Mouse (Mus musculus) stomach, embryonic 15.5 days (tissue): ENCODE data around the gene Hdac7. TPM values are rescaled to one million over a fixed set of nuclear protein-coding genes. Genes with fewer than 3 reads are reported as not detected.

Experiments used
- ATAC-seq: fragments of 200-750 bp; cut with Nextera tagmentation; 2 replicates; pipeline ENCODE4 v1.8.0; 2017; ENCODE audit warnings: low read depth, moderate number of reproducible peaks, moderate TSS enrichment; ENCODE audit not compliant: insufficient read depth, low FRiP score
- H3K27ac ChIP-seq: fragments of 300-500 bp; sonication (generic); 2 replicates; pipeline ENCODE4 v1.5.1; 2015; ENCODE audit warnings: mild to moderate bottlenecking, inconsistent platforms
- H3K27me3 ChIP-seq: fragments of 300-500 bp; sonication (generic); replicated peaks from 2 replicates; pipeline ENCODE4 v1.6.1; 2015; ENCODE audit warnings: inconsistent platforms
- H3K36me3 ChIP-seq: fragments of 300-500 bp; sonication (generic); 2 replicates; pipeline ENCODE4 v1.6.1; 2015; ENCODE audit warnings: inconsistent platforms
- H3K4me1 ChIP-seq: fragments of 300-500 bp; sonication (generic); 2 replicates; pipeline ENCODE4 v1.6.1; 2015; ENCODE audit warnings: inconsistent platforms
- H3K4me2 ChIP-seq: fragments of 300-500 bp; sonication (generic); 2 replicates; pipeline ENCODE4 v1.6.1; 2015; ENCODE audit warnings: mild to moderate bottlenecking, inconsistent platforms
- H3K4me3 ChIP-seq: fragments of 300-500 bp; sonication (generic); replicated peaks from 2 replicates; pipeline ENCODE4 v1.5.1; 2015; ENCODE audit warnings: inconsistent platforms
- H3K9ac ChIP-seq: fragments of 300-500 bp; sonication (generic); 2 replicates; pipeline ENCODE4 v1.6.1; 2015; ENCODE audit warnings: inconsistent platforms
- H3K9me3 ChIP-seq: fragments of 300-500 bp; sonication (generic); 2 replicates; pipeline ENCODE4 v1.6.1; 2016; ENCODE audit warnings: inconsistent platforms
- WGBS: fragments of 180-500 bp; shearing (Covaris S2); methylation state at CpG from one replicate; pipeline ENCODE4 v1.1.7; 2015; 5-methylcytosine and 5-hydroxymethylcytosine counted together
- polyA plus RNA-seq: library from polyadenylated mRNA; unstranded; fragments of >200 nt; fragmentation: Nextera tagmentation; extraction: Ambion mirVana; gene quantifications from 2 replicates; pipeline ENCODE4 v1.2.1, GENCODE M21; 2015

Hdac7 gene
- polyA plus RNA-seq, 1 experiment from 2014 or later, result 22.1 TPM

GRCm38 (mm10) chr15:97791126-97791700 lies 53.1 kb downstream of the Hdac7 start:
- no peak overlapping the region for H3K4me2 ChIP-seq
- H3K27me3 ChIP-seq, result no peaks in the 10 kb centered on the region
- H3K27ac ChIP-seq, result no peak overlapping the region
- H3K9me3 ChIP-seq, result no peaks in the 10 kb centered on the region
- WGBS, result 86% methylated on average over 11 of the region's 11 CpGs
- no peak overlapping the region for H3K9ac ChIP-seq
- H3K4me1 ChIP-seq, result peaks cover 18% of the 10 kb centered on the region
- peaks cover 22% of the 10 kb centered on the region for H3K36me3 ChIP-seq
- no peak for ATAC-seq
- no peak overlapping the region for H3K4me3 ChIP-seq

GRCm38 (mm10) chr15:97789761-97790505 lies 54.4 kb downstream of the Hdac7 start:
- H3K27ac ChIP-seq, result no peak overlapping the region
- no peak overlapping the region for H3K4me2 ChIP-seq
- no peak overlapping the region for H3K4me3 ChIP-seq
- ATAC-seq, result no peak
- H3K36me3 ChIP-seq, result peaks cover 22% of the 10 kb centered on the region
- H3K27me3 ChIP-seq, result no peaks in the 10 kb centered on the region
- no peaks in the 10 kb centered on the region for H3K9me3 ChIP-seq
- 57% methylated on average over 20 of the region's 20 CpGs for WGBS
- H3K9ac ChIP-seq, result no peak overlapping the region
- H3K4me1 ChIP-seq, result peaks cover 19% of the 10 kb centered on the region

- WGBS, result 36% methylated on average over 6 of the region's 6 CpGs
Measured at GRCm38 (mm10) chr15:97788821-97789220, 55.5 kb downstream of the Hdac7 start.

GRCm38 (mm10) chr15:97787799-97788667 lies 56.3 kb downstream of the Hdac7 start:
- H3K4me2 ChIP-seq, result no peak overlapping the region
- WGBS, result 73% methylated on average over 19 of the region's 19 CpGs

More at GRCm38 (mm10) chr15:97788821-97789220, 55.5 kb downstream of the Hdac7 start:
- ATAC-seq, result no peak
- H3K36me3 ChIP-seq, result peaks cover 19% of the 10 kb centered on the region
- H3K27ac ChIP-seq, result peak overlapping the region; percentile 35; the same call in 1 of the 2 replicates
- no peaks in the 10 kb centered on the region for H3K27me3 ChIP-seq
- H3K9ac ChIP-seq, result no peak overlapping the region
- H3K4me3 ChIP-seq, result no peak overlapping the region
- H3K4me1 ChIP-seq, result peaks cover 24% of the 10 kb centered on the region
- H3K9me3 ChIP-seq, result no peaks in the 10 kb centered on the region
- no peak overlapping the region for H3K4me2 ChIP-seq

GRCm38 (mm10) chr15:97787148-97787798 lies 57.0 kb downstream of the Hdac7 start:
- no peak overlapping the region for H3K4me3 ChIP-seq
- no peak overlapping the region for H3K9ac ChIP-seq
- H3K9me3 ChIP-seq, result no peaks in the 10 kb centered on the region
- WGBS, result 77% methylated on average over 7 of the region's 7 CpGs
- no peaks in the 10 kb centered on the region for H3K27me3 ChIP-seq
- H3K36me3 ChIP-seq, result peaks cover 10% of the 10 kb centered on the region; the same call in 1 of the 2 replicates
- no peak overlapping the region for H3K4me2 ChIP-seq
- ATAC-seq, result no peak
- peaks cover 31% of the 10 kb centered on the region for H3K4me1 ChIP-seq
- no peak overlapping the region; the same call in 1 of the 2 replicates for H3K27ac ChIP-seq

More at GRCm38 (mm10) chr15:97787799-97788667, 56.3 kb downstream of the Hdac7 start:
- ATAC-seq, result no peak
- no peak overlapping the region for H3K27ac ChIP-seq
- H3K4me3 ChIP-seq, result no peak overlapping the region
- H3K9ac ChIP-seq, result no peak overlapping the region
- H3K27me3 ChIP-seq, result no peaks in the 10 kb centered on the region
- no peaks in the 10 kb centered on the region for H3K9me3 ChIP-seq
- H3K4me1 ChIP-seq, result peaks cover 24% of the 10 kb centered on the region
- H3K36me3 ChIP-seq, result peaks cover 12% of the 10 kb centered on the region; the same call in 1 of the 2 replicates

GRCm38 (mm10) chr15:97786412-97787112 lies 57.7 kb downstream of the Hdac7 start:
- no peak overlapping the region for H3K9ac ChIP-seq
- H3K27me3 ChIP-seq, result no peaks in the 10 kb centered on the region
- H3K4me1 ChIP-seq, result peaks cover 35% of the 10 kb centered on the region
- ATAC-seq, result no peak
- H3K4me2 ChIP-seq, result no peak overlapping the region
- WGBS, result 71% methylated on average over 10 of the region's 10 CpGs
- H3K27ac ChIP-seq, result no peak overlapping the region
- no peak overlapping the region for H3K4me3 ChIP-seq
- peaks cover 5% of the 10 kb centered on the region; the same call in 1 of the 2 replicates for H3K36me3 ChIP-seq
- H3K9me3 ChIP-seq, result no peaks in the 10 kb centered on the region

- Histone ChIP-seq H3K4me1 (peaks cover 37% of the 10 kb centered on the region), H3K4me2 (no peak overlapping the region)
- 75% methylated on average over 9 of the region's 9 CpGs for WGBS
Measured at GRCm38 (mm10) chr15:97785731-97786411, 58.4 kb downstream of the Hdac7 start.

GRCm38 (mm10) chr15:97784561-97785161 lies 59.6 kb downstream of the Hdac7 start:
- Histone ChIP-seq H3K27me3 (no peaks in the 10 kb centered on the region), H3K9me3 (no peaks in the 10 kb centered on the region), H3K9ac (peak overlapping the region; percentile 76), H3K4me1 (peaks cover 39% of the 10 kb centered on the region), H3K27ac (0 out of 2 replicates have a peak overlapping the region, but pooled peaks have one; percentile 7), H3K4me2 (peak overlapping the region; percentile 91), H3K4me3 (peak overlapping the region; percentile 65), H3K36me3 (no peaks in the 10 kb centered on the region)
- 6% methylated on average over 45 of the region's 45 CpGs for WGBS
- peak; percentile 38 for ATAC-seq

More at GRCm38 (mm10) chr15:97785731-97786411, 58.4 kb downstream of the Hdac7 start:
- ATAC-seq, result peak; percentile 44
- no peaks in the 10 kb centered on the region for H3K9me3 ChIP-seq
- peaks cover 1% of the 10 kb centered on the region; the same call in 1 of the 2 replicates for H3K36me3 ChIP-seq
- no peaks in the 10 kb centered on the region for H3K27me3 ChIP-seq
- H3K9ac ChIP-seq, result no peak overlapping the region
- H3K27ac ChIP-seq, result no peak overlapping the region
- H3K4me3 ChIP-seq, result no peak overlapping the region

- 0 out of 2 replicates have a peak overlapping the region, but pooled peaks have one; percentile 7 for H3K27ac ChIP-seq
- H3K4me1 ChIP-seq, result peaks cover 39% of the 10 kb centered on the region
Measured at GRCm38 (mm10) chr15:97784092-97784559, 60.2 kb downstream of the Hdac7 start.

GRCm38 (mm10) chr15:97782749-97783105 lies 61.6 kb downstream of the Hdac7 start:
- Histone ChIP-seq H3K4me3 (peak overlapping the region; percentile 22), H3K4me2 (peak overlapping the region; percentile 51), H3K9ac (no peak overlapping the region), H3K36me3 (no peaks in the 10 kb centered on the region), H3K27me3 (no peaks in the 10 kb centered on the region), H3K27ac (peak overlapping the region; percentile 72), H3K4me1 (peaks cover 28% of the 10 kb centered on the region), H3K9me3 (no peaks in the 10 kb centered on the region)
- 9% methylated on average over 9 of the region's 9 CpGs for WGBS
- ATAC-seq, result 0 out of 2 replicates have a peak, but pooled peaks have one; percentile 24

More at GRCm38 (mm10) chr15:97784092-97784559, 60.2 kb downstream of the Hdac7 start:
- Histone ChIP-seq H3K9me3 (no peaks in the 10 kb centered on the region), H3K27me3 (no peaks in the 10 kb centered on the region), H3K4me2 (peak overlapping the region; percentile 91), H3K9ac (peak overlapping the region; percentile 76), H3K36me3 (no peaks in the 10 kb centered on the region), H3K4me3 (peak overlapping the region; percentile 65)
- WGBS, result 2% methylated on average over 39 of the region's 39 CpGs
- ATAC-seq, result peak; percentile 83
